Mouse (Mus musculus): ENCODE measurements around the gene Tnk1. TPM values are rescaled to one million over a fixed set of nuclear protein-coding genes. Genes with fewer than 3 reads are reported as not detected.

The Tnk1 gene
- under 1 TPM in 1 of 2 experiments, not detected in 1; 0.10 TPM for total RNA-seq (2021)
- long read RNA-seq, experiment 1, partial matches to known transcripts, result 1 of 1 reads
- long read RNA-seq, experiment 1, other reads (novel, unspliced or antisense), result 0 of 1 reads
- long read RNA-seq, experiment 2, result 0 reads

- no peak for DNase-seq
- intact Hi-C loops (cut with DNase I; ENCODE audit: low total_unique reads), result no loop called here
Measured at GRCm38 (mm10) chr11:69858113-69858998, at the start of gene Tnk1. TSS of gene Tnk1 (minus strand) at chr11:69858730.

- DNase-seq, result no peak
- intact Hi-C loops (cut with DNase I; ENCODE audit: low total_unique reads), result no loop called here
Measured at GRCm38 (mm10) chr11:69904311-69904710, 45.8 kb upstream of the Tnk1 start.

GRCm38 (mm10) chr11:69902972-69903371 lies 44.4 kb upstream of the Tnk1 start:
- no peak for DNase-seq
- intact Hi-C loops (cut with DNase I; ENCODE audit: low total_unique reads), result no loop called here

GRCm38 (mm10) chr11:69901993-69902392 lies 43.5 kb upstream of the Tnk1 start:
- peak; percentile 39 for DNase-seq
- intact Hi-C loops (cut with DNase I; ENCODE audit: low total_unique reads), result no loop called here

GRCm38 (mm10) chr11:69901406-69901846 lies 42.9 kb upstream of the Tnk1 start:
- DNase-seq, result peak; percentile 96
- intact Hi-C loops (cut with DNase I; ENCODE audit: low total_unique reads), result no loop called here

GRCm38 (mm10) chr11:69900471-69901405 lies 42.2 kb upstream of the Tnk1 start, which contains the start of the genes 2810408A11Rik and Neurl4:
TSS of gene 2810408A11Rik (minus strand) at chr11:69900987.
TSS of gene Neurl4 (plus strand) at chr11:69901072.
- DNase-seq, result peak; percentile 87
- intact Hi-C loops (cut with DNase I; ENCODE audit: low total_unique reads), result no loop called here

GRCm38 (mm10) chr11:69899870-69900269 lies 41.3 kb upstream of the Tnk1 start:
- intact Hi-C loops (cut with DNase I; ENCODE audit: low total_unique reads), result loop anchor here (10.0 kb wide), 1 partner anchor 55 kb away; the partner anchor contains the start of gene Plscr3
- no peak for DNase-seq

GRCm38 (mm10) chr11:69895291-69895690 lies 36.8 kb upstream of the Tnk1 start, which contains the start of gene Acap1:
TSS of gene Acap1 (minus strand) at chr11:69895539.
- DNase-seq, result no peak
- intact Hi-C loops (cut with DNase I; ENCODE audit: low total_unique reads), result loop anchor here (10.0 kb wide), 1 partner anchor 50 kb away; the partner anchor contains the start of gene Plscr3

GRCm38 (mm10) chr11:69894671-69895070 lies 36.1 kb upstream of the Tnk1 start:
- intact Hi-C loops (cut with DNase I; ENCODE audit: low total_unique reads), result loop anchor here (10.0 kb wide), 1 partner anchor 50 kb away; the partner anchor contains the start of gene Plscr3
- no peak for DNase-seq

GRCm38 (mm10) chr11:69891482-69891881 lies 33.0 kb upstream of the Tnk1 start:
- DNase-seq, result no peak
- intact Hi-C loops (cut with DNase I; ENCODE audit: low total_unique reads), result loop anchor here (10.0 kb wide), 1 partner anchor 47 kb away; the partner anchor contains the start of gene Plscr3

GRCm38 (mm10) chr11:69886907-69887635 lies 28.5 kb upstream of the Tnk1 start:
- DNase-seq, result no peak
- intact Hi-C loops (cut with DNase I; ENCODE audit: low total_unique reads), result no loop called here

GRCm38 (mm10) chr11:69884663-69885062 lies 26.1 kb upstream of the Tnk1 start:
- no peak for DNase-seq
- intact Hi-C loops (cut with DNase I; ENCODE audit: low total_unique reads), result no loop called here

- intact Hi-C loops (cut with DNase I; ENCODE audit: low total_unique reads), result no loop called here
- DNase-seq, result no peak
Measured at GRCm38 (mm10) chr11:69884240-69884639, 25.7 kb upstream of the Tnk1 start.

GRCm38 (mm10) chr11:69883527-69884151 lies 25.1 kb upstream of the Tnk1 start:
- no peak for DNase-seq
- intact Hi-C loops (cut with DNase I; ENCODE audit: low total_unique reads), result no loop called here

GRCm38 (mm10) chr11:69883066-69883465 lies 24.5 kb upstream of the Tnk1 start:
- no peak for DNase-seq

GRCm38 (mm10) chr11:69881787-69882670 lies 23.5 kb upstream of the Tnk1 start:
- DNase-seq, result no peak
- intact Hi-C loops (cut with DNase I; ENCODE audit: low total_unique reads), result no loop called here

More at GRCm38 (mm10) chr11:69883066-69883465, 24.5 kb upstream of the Tnk1 start:
- intact Hi-C loops (cut with DNase I; ENCODE audit: low total_unique reads), result no loop called here
